Mouse (Mus musculus) G1E (cell line): ENCODE measurements around the gene Rps8.

Source experiments
- CTCF ChIP-seq: IDR thresholded peaks from 2 replicates; pipeline ENCODE4 v1.5.1; 2012; ENCODE audit warnings: low read depth, low read length, inconsistent platforms, mixed read lengths
- GATA1 ChIP-seq: IDR thresholded peaks from 2 replicates; pipeline ENCODE4 v1.6.1; 2012; ENCODE audit warnings: borderline replicate concordance, low read length, inconsistent platforms, mixed read lengths
- GATA2 ChIP-seq: IDR thresholded peaks from 2 replicates; pipeline ENCODE4 v1.6.1; 2012; ENCODE audit warnings: low read depth, low read length, inconsistent platforms, borderline replicate concordance
- TAL1 ChIP-seq: conservative IDR thresholded peaks from 2 replicates; pipeline ENCODE4 v1.6.1; 2012; ENCODE audit warnings: low read depth, low read length, inconsistent platforms, mixed read lengths

GRCm38 (mm10) chr4:117122209-117122608, 33.8 kb downstream of the Rps8 start:
- TF ChIP-seq CTCF: no peak
- TF ChIP-seq TAL1: no peak
- TF ChIP-seq GATA2: no peak
- no peak for TF ChIP-seq GATA1
